Mouse (Mus musculus): ENCODE measurements at regions not wholly inside any gene's neighbourhood (a gene's known extent, or its start where the extent isn't known, plus 50 kb on each side); places are given as distances from the start of the nearest gene placed in this dataset.
A peak's percentile ranks its signal among the peaks of the same experiment; 100 is the strongest.

- intact Hi-C loops (cut with DNase I), result no loop called here
- no peak for DNase-seq
Observed at GRCm38 (mm10) chr6:50984157-50984905, 330.1 kb upstream of the Npvf start.

GRCm38 (mm10) chr6:50986270-50986924 lies 332.2 kb upstream of the Npvf start:
- intact Hi-C loops (cut with DNase I), result no loop called here
- DNase-seq, result no peak

DNA sequence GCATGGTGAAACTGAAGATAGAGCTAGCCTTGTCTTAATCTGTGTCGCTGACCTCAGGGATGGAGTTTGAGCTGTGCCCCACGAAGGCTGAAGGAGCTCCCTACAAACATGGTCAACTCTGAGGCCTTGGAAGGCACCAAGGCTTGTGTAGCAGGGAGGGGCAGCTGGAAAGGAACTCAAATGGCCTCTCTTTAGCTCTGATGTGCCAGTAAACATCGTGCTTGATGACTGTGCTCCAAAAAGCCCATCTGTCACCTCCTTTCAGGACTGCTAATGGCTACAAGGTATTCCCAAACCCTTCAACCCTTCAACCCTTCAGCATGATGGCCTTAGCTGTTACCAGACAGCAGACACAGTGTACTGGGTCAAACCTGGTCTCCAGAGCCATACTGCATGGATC lies 334.3 kb upstream of the Npvf start:
- intact Hi-C loops (cut with DNase I), result no loop called here
- DNase-seq, result no peak

- intact Hi-C loops (cut with DNase I), result no loop called here
- no peak for DNase-seq
Observed at GRCm38 (mm10) chr6:50991528-50992125, 337.4 kb upstream of the Npvf start.

GRCm38 (mm10) chr6:50993952-50994351 lies 339.7 kb upstream of the Npvf start:
- intact Hi-C loops (cut with DNase I), result no loop called here
- DNase-seq, result no peak

DNA sequence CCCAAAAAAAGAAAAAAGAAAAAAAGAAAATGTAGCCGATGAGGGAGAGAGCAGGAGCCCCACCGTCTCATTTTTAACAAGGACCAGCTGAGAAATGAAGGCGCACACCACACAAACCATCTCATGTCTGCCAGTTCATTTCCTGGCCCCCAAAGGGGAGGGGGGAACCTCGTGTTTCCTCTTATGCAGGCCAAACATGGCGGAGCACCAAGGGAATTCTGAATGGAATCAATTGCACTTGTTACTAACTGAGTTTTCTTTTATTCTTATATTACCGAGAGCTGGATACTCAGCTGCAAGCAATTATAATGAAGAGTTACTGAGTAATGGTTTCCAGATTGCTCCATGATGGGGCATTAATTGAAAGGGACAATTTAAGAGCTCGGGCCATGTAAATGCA lies 348.5 kb upstream of the Npvf start:
- intact Hi-C loops (cut with DNase I), result no loop called here
- DNase-seq, result no peak

DNA sequence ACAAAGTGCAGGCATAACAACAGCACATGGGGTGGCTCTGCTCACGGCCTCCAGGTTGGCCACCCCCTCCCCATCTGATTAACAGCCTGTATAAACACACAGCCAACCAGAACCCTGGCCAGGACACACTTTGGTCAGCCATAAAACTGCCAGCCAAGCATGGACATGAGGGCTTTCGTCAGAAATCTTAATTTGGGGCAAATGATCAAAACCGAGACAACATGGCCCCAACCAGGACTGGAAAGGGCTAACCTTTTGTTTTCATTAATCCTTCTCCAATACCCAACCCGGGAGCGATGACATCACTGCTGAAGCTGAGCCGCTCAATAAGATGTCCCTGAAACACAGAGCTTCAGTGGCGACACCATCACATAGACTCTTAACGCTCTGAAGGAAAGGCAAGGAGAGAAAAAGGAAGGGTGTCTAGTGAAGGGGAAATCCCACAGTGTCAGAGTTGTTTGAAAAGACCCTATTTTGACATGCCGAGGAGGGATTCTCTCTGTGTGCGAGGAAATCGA lies 351.9 kb upstream of the Npvf start:
- no peak for DNase-seq
- intact Hi-C loops (cut with DNase I), result no loop called here

DNA sequence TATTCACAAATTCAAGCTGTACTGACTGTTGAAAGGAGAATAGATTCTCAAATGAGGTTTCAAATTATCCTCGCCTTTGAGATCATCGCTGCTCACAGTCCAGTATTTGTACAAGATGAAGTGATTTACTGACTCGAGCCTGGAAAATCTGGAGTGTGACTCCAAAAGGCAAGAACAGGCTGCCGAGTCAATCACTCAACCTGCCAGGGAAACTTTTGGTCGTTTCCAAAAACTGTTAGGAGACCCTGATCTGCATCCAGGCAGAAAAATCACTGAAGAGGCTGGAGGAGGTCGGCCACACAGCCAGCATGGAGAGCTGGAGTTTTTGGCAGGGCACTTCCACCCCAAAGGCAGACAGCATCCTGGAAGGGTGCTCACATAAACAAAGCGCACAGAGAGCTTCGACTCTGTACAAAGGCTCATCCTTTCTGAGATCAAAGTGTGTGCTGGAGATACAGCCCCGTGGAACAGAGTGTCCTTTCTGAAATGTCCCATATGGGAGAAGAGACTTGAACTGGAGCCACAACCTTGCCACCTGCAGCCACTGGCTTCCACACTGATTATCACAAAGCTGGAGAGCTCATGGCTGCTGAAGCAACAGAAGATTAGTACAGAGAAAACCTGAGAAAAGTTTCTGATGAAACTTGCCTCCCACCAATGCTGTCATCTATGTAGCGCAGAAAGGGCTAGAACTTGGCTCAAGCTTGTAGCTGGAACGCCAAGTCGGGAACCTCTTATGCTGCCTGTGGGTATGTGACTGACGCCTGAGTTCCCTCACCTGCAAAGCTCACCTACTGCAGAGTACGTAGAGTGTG lies 355.5 kb upstream of the Npvf start:
- intact Hi-C loops (cut with DNase I), result no loop called here
- DNase-seq, result peak; percentile 9 to 10

DNA sequence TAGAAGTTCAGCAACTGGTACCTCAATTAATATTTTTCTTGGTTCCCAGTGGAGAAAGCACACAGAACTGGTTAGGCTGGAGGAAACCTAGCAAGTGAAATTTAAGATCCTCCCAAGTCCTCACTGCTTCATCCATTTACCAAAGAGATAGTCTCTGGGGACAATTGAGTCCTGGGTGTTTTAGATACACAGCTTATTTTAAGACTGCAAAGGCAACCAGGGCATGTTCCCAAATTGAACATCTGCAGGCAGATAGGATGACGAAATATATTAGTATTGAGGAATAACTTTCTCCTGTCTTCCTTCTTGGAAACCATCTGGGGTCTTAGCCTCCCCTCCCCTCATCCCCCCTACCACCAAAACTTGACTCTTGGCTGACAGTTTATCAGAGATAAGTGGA lies 356.3 kb upstream of the Npvf start:
- DNase-seq, result peak; percentile 16 to 17
- intact Hi-C loops (cut with DNase I), result no loop called here

- intact Hi-C loops (cut with DNase I), result no loop called here
- peak; percentile 28 to 37 for DNase-seq
Observed at GRCm38 (mm10) chr6:51012086-51012830, 358.0 kb upstream of the Npvf start.

DNA sequence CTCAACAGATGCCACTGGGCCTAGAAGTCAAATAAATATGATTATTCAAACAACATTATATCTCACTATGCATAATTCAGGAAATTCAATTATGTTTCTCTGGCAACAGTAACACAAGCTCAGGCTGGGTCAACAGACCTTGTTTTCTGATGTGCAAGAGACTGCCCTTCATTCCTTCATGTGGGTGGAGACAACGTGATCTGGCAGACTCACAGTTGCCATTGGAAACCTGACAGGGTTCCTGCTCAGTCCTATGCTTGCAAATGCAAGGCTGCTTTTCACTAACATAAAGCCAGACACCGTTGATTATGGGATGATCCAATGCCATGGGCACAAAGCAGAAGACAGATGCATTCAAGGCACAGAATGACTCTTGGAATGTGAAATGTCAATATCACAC lies 361.5 kb upstream of the Npvf start:
- no peak for DNase-seq
- intact Hi-C loops (cut with DNase I), result no loop called here

DNA sequence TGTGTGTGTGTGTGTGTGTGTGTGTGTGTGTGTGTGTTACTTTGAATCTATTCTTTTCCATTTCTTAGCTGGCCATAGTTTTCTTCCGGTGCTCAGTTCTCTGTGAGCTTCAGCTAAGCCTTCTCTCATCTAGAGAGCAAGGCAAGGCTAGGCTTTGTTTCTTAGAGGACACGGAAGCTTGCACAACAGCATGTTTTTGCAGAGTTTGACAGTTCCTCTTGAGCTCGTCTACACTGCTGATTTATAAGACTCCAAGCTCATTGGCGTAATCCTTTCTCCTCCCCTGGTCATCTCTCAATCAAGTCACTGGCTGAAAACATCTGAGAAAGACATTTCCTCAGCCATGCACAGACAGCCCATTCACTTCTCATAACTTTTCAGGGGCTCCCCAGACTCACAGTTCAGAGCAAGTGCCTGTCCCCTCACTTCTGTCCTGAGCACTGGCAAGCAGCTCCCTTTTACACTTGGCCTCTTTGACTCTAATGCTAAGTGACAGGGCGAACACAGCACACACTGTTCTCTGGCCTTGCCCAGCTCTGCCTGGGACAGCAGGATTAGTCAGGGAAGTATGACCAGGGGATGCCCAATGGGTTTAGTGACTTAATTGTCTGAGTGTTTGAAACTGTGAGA lies 362.3 kb upstream of the Npvf start:
- intact Hi-C loops (cut with DNase I), result no loop called here
- DNase-seq, result no peak

DNA sequence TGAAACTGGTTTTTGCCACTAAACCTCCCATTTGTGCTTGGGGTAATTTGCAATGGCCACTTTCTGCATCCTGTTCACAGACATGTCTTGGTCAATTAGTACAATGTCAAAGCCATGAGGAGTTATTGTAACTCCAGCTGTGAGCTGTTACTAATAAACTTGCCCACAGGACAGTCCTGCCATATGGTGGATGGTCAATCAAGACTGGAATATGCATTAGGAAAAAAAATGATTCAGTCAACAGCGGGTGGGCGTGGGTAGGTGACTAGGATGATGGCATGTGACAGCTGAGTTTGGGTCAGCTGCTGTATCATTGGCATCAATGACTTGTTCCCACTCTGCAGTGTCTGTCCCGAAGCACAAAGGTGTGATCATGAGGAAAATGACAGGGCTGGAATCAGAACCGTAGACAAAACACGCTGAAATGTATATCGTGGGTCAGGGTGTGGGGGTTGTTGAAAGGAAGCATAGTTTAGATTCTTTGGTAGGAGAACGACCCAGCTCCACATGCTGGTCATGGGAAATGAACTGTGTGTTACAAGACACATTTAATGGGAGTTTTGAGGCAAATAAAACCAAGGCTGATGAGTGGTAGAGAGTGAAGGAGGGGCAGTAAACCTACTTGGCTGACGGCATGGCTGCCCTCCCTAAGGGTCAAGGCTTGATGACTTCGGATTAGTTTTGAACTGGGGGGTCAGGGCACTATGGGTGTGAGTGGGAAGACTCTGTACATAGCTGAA lies 363.2 kb upstream of the Npvf start:
- intact Hi-C loops (cut with DNase I), result no loop called here
- no peak for DNase-seq

DNA sequence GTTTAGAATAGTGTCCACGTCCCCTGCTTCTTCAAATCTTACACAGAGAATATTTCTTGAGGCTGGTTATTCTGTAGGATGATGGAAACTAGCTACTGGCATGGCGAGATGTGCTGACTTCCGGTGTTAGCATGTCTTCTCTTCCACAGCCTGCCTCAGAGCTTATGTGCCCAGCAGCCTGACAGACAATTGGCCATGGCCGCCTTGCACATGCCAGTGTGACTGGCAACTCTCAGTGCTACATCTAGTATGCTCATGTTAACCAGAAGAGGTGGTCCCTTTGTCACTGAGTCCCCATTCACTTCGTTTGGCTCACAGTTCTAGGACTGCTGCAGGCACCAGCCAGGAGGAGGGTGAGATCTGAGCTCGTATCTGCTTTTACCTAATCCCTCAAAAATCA lies 367.0 kb upstream of the Npvf start:
- intact Hi-C loops (cut with DNase I), result no loop called here
- DNase-seq, result no peak

DNA sequence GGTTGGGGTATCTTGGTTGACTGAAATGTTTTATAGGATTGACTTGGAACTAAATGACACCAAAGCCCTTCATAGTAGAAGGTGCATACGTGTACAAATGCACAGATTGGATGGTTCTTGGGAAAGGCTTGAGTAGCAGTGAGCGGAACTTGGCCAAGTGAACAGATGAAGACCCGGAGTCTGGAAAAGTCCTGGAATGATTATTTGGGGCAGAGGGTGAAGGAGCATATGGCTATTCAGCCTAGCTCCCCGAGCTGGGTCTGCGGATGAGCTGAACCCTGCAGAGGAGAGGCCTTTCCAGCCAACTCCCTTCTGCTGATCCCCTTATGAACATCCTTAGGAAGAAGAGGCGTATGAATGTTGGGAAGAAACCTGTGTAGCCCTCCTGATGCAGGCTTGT lies 369.1 kb upstream of the Npvf start:
- no peak for DNase-seq
- intact Hi-C loops (cut with DNase I), result no loop called here

- DNase-seq, result no peak
- intact Hi-C loops (cut with DNase I), result no loop called here
Observed at GRCm38 (mm10) chr6:51024756-51025155, 370.5 kb upstream of the Npvf start.

GRCm38 (mm10) chr6:51025411-51025810 lies 371.2 kb upstream of the Npvf start:
- intact Hi-C loops (cut with DNase I), result no loop called here
- DNase-seq, result no peak

- intact Hi-C loops (cut with DNase I), result no loop called here
- DNase-seq, result no peak
Observed at GRCm38 (mm10) chr6:51027296-51027695, 373.1 kb upstream of the Npvf start.

DNA sequence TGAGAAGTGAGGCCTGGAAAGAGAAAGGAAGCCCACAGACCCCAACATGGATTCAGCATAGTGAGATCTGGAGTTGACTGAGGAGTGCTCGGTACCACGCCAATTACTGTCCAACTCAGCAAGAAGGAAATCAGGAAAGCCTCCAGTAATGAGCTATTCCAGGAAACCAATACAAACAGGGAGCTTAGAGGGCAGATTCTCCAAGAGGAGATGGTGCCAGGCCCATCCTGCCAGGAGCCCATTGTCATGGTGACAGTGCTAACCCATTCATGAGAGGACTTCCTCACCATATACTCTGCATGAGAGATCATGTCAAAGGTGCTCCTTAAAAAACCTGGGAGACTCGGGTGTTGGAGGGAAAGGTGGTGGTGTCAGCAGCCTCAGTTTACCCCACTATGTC lies 375.3 kb upstream of the Npvf start:
- DNase-seq, result no peak
- intact Hi-C loops (cut with DNase I), result no loop called here

Measured in heart, postnatal 14 days (tissue).